Mouse (Mus musculus) fat pad, adult 2 months (tissue): Measurements from ENCODE around the gene Mup16.
"Not testable (repeated sequence)": the region's sequence is repeated elsewhere in the genome, so short reads cannot be mapped to it uniquely, and the experiment has no call there.

Experiments
- DNase-seq: peaks from one replicate; pipeline ENCODE4 v3.0.0-alpha.2; 2011; ENCODE audit warnings: low read depth, low spot score; ENCODE audit errors: extremely low read depth

The Mup16 gene

DNA sequence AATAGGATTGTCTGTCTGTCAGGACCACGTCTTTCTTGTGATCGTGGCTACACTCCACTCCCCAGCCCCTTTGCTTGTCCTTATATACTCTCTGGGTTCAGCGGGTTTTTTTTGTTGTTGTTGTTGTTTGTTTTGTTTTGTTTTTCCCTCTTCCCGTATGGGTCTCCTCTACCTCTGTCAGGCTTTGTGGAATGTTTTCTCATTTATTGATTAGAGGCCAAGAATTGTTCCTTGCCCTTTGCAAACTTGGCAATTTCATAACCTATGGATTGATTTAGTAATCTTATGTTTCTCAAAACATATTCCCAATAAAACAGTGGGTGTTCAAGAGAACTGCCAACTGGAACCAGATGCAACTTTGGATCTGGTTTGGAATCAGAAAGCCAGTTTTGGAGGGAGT, at the start of gene Mup16:
TSS of gene Mup16 (minus strand) at position 101 of the 400 bp plus-strand sequence.
- DNase-seq, result not testable (repeated sequence)

DNA sequence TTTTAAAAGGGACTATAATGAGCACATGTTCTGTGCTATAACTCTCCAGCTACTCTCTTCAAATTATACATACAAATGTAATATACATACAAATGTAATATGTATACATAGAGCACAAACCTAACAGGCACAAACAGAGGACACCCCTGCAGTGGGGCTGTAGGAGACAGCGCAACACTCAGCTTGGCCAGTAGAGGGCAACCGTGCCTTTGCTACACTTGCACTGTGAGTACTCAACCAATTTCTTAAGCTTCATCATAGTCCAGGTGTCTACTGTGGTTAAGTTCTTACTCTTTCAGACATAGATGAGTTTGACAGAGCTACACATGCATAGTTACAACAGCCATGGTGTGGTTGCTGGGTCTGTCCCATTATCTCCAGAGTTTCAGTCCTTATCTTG, 36.6 kb upstream of the Mup16 start:
- not testable (repeated sequence) for DNase-seq
